Mouse (Mus musculus) stomach, embryonic 14.5 days (tissue): Measurements from ENCODE around the gene Pex16. TPM values are rescaled to one million over a fixed set of nuclear protein-coding genes. Genes with fewer than 3 reads are reported as not detected.

Source experiments
- ATAC-seq: fragments of 200-750 bp; cut with Nextera tagmentation; 2 replicates; pipeline ENCODE4 v1.8.0; 2017; ENCODE audit warnings: low read depth, moderate TSS enrichment; ENCODE audit not compliant: insufficient number of reproducible peaks, insufficient read depth, low FRiP score
- H3K27ac ChIP-seq: fragments of 300-500 bp; sonication (generic); 2 replicates; pipeline ENCODE4 v1.5.1; 2014; ENCODE audit warnings: mild to moderate bottlenecking, low read length, moderate library complexity, mixed read lengths
- H3K27me3 ChIP-seq: fragments of 300-500 bp; sonication (generic); 2 replicates; pipeline ENCODE4 v1.6.1; 2014; ENCODE audit warnings: low read length, control low read depth, mixed read lengths; ENCODE audit not compliant: control insufficient read depth, insufficient read depth
- H3K36me3 ChIP-seq: fragments of 300-500 bp; sonication (generic); 2 replicates; pipeline ENCODE4 v1.6.1; 2014; ENCODE audit warnings: mild to moderate bottlenecking, control low read depth, low read length, moderate library complexity, mixed read lengths; ENCODE audit not compliant: control insufficient read depth, insufficient read depth
- H3K4me1 ChIP-seq: fragments of 300-500 bp; sonication (generic); 2 replicates; pipeline ENCODE4 v1.6.1; 2014; ENCODE audit warnings: low read length, control low read depth, mixed read lengths; ENCODE audit not compliant: control insufficient read depth, insufficient read depth
- H3K4me2 ChIP-seq: fragments of 300-500 bp; sonication (generic); replicated peaks from 2 replicates; pipeline ENCODE4 v1.6.1; 2014; ENCODE audit warnings: low read depth, low read length, control low read depth
- H3K4me3 ChIP-seq: fragments of 300-500 bp; sonication (generic); 2 replicates; pipeline ENCODE4 v1.5.1; 2014; ENCODE audit warnings: low read depth, low read length, control low read depth
- H3K9ac ChIP-seq: fragments of 300-500 bp; sonication (generic); replicated peaks from 2 replicates; pipeline ENCODE4 v1.6.1; 2014; ENCODE audit warnings: low read depth, mild to moderate bottlenecking, control low read depth, low read length, moderate library complexity, mixed read lengths
- H3K9me3 ChIP-seq: fragments of 300-500 bp; sonication (generic); 2 replicates; pipeline ENCODE4 v1.6.1; 2016; ENCODE audit warnings: low read depth, low read length, control low read depth; ENCODE audit not compliant: control insufficient read depth
- WGBS: fragments of 180-500 bp; shearing (Covaris S2); extraction: QIAGEN DNeasy Blood & Tissue Kit; methylation state at CpG from one replicate; pipeline ENCODE4 v1.1.7; 2014; 5-methylcytosine and 5-hydroxymethylcytosine counted together
- polyA plus RNA-seq: library from polyadenylated mRNA; unstranded; fragments of >200 nt; fragmentation: Nextera tagmentation; extraction: Ambion mirVana; gene quantifications from 2 replicates; pipeline ENCODE4 v1.2.1, GENCODE M21; 2014

Pex16 gene
- polyA plus RNA-seq, 1 experiment from 2014 or later: 23.2 TPM

DNA sequence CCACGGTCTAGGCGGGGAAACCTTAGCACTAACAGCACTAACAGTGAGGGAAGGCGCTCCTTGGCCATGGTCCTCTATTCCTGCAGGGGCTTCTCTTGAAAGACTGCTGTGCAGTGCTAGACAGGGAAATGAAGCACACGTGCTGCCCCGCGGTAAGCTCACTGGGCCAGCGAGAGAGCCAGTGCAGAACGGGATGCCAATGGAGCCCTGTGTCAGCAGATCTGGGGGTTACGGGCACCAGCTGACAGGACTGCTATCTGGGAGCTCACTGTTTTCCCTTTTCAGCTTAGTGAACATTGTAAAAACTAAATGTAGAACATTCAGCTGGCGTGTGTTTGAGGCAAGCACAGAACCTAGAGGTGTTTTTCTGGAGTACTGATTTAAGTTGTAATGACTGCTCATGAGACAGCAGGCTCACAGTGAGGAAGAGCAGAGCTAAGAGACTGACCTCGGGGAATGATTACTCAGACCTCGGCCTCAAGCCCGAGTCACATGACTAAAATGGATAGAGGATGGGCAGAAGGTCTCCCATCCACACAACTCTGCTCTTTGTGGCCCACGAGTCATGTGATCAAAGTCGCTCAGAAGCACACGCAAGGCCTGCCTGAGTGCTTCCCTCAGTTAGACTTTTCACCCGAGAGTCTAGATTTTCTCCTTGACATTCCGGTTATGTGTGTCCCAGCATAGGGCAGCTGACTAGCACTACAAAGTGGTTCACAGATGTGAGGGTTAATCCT lies 34.0 kb downstream of the Pex16 start:
- peaks cover 68% of the 10 kb centered on the region for H3K36me3 ChIP-seq
- 86% methylated on average over 18 of the region's 18 CpGs for WGBS
- H3K9ac ChIP-seq: no peak overlapping the region
- H3K27me3 ChIP-seq: no peaks in the 10 kb centered on the region
- no peaks in the 10 kb centered on the region for H3K4me1 ChIP-seq
- ATAC-seq: no peak
- no peak overlapping the region for H3K27ac ChIP-seq
- H3K4me2 ChIP-seq: no peak overlapping the region
- H3K4me3 ChIP-seq: no peak overlapping the region
- H3K9me3 ChIP-seq: no peaks in the 10 kb centered on the region

- ATAC-seq: no peak
- Histone ChIP-seq H3K4me2 (no peak overlapping the region), H3K27ac (no peak overlapping the region), H3K4me1 (no peaks in the 10 kb centered on the region), H3K9me3 (no peaks in the 10 kb centered on the region), H3K36me3 (peaks cover 83% of the 10 kb centered on the region), H3K9ac (no peak overlapping the region), H3K4me3 (no peak overlapping the region), H3K27me3 (no peaks in the 10 kb centered on the region)
- 91% methylated on average over 10 of the region's 10 CpGs for WGBS
Observed at GRCm38 (mm10) chr2:92411705-92412104, 37.2 kb downstream of the Pex16 start.

DNA sequence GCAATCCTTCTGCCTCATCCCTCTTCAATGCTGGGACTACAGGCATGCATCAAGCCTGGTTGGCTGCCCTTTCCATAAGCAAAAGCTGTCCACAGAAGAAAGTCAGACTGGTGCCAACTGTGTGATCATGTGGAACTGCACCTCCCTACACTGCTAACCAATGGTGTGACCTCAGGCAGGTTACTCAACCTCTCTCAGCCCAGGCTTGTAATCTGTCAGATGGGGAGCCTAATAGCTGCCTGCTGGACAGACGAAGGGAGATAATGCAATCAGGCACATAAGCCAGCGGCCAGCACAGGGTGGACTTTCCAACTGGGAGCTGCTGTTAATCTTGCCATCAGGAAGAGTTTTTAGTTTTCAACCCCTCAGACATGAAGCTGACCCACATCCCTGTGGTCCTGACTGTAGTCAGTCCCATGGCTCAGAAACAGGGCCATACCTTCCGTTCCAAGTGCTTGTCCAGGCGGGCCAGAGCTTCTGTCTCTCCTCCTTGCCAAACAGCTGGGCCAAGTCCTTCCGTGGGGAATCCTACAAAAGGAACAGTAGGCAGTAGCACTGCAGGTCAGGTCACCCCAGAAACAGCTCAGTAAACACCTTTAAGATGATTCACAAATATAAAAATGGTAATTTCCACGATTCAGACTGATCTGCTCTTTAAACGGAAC lies 47.4 kb downstream of the Pex16 start:
- Histone ChIP-seq H3K9ac (no peak overlapping the region), H3K9me3 (no peaks in the 10 kb centered on the region), H3K27ac (no peak overlapping the region), H3K4me3 (no peak overlapping the region), H3K27me3 (no peaks in the 10 kb centered on the region), H3K36me3 (peaks cover 39% of the 10 kb centered on the region), H3K4me1 (peaks cover 20% of the 10 kb centered on the region), H3K4me2 (no peak overlapping the region)
- WGBS: 89% methylated on average over 7 of the region's 7 CpGs
- ATAC-seq: no peak

- Histone ChIP-seq H3K4me2 (no peak overlapping the region), H3K4me3 (no peak overlapping the region), H3K27ac (no peak overlapping the region), H3K36me3 (peaks cover 34% of the 10 kb centered on the region), H3K9ac (no peak overlapping the region), H3K27me3 (no peaks in the 10 kb centered on the region), H3K9me3 (no peaks in the 10 kb centered on the region), H3K4me1 (peaks cover 24% of the 10 kb centered on the region)
- ATAC-seq: no peak
- 73% methylated on average over 10 of the region's 10 CpGs for WGBS
Observed at GRCm38 (mm10) chr2:92422388-92423135, 48.1 kb downstream of the Pex16 start.

- no peak for ATAC-seq
- Histone ChIP-seq H3K9ac (no peak overlapping the region), H3K4me1 (peaks cover 30% of the 10 kb centered on the region), H3K9me3 (no peaks in the 10 kb centered on the region), H3K27ac (no peak overlapping the region), H3K4me3 (no peak overlapping the region), H3K36me3 (peaks cover 34% of the 10 kb centered on the region), H3K27me3 (no peaks in the 10 kb centered on the region), H3K4me2 (no peak overlapping the region)
- 92% methylated on average over 9 of the region's 9 CpGs for WGBS
Observed at GRCm38 (mm10) chr2:92423156-92423555, 48.7 kb downstream of the Pex16 start.

DNA sequence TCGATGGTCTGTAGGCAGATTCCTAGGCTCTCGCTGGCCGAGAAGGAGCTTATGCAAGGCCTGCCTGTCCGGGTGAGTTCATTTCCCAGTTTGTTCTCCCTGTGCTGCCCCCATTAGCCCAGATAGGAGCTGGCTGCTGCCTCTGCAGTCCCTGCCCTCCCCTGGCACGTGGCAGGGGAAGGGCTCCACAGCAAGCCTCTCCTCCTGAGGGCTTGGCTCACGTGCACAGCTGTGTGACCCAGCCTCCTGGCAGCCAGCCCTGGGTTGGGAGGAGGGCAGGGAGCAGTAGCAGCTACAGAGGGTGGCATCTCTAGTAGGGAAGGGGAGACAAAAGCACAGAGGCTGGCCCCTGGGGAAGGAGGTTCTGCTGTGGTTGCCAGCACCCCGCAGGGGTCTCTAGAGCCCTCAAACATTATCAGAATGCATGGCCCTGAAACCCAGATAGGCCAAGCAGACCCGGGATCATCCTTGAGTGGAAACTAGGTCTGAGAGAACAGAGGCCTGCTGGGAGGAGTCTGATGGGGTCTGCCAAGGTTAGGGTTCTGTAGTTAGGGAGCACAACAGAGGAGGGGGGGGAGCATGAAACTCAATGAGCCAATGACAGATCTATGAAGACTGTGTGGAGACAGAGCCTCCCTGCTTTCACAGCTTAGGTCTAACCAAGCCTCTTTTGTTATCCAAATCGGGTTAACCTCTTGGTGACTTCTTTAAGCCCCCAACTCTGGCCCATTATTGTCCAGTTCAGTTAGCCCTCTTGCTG lies 49.4 kb downstream of the Pex16 start:
- Histone ChIP-seq H3K9me3 (no peaks in the 10 kb centered on the region), H3K36me3 (peaks cover 34% of the 10 kb centered on the region), H3K4me2 (no peak overlapping the region), H3K4me1 (peaks cover 34% of the 10 kb centered on the region), H3K4me3 (no peak overlapping the region), H3K27me3 (no peaks in the 10 kb centered on the region), H3K27ac (peak overlapping the region; percentile 90), H3K9ac (no peak overlapping the region)
- peak; percentile 47 for ATAC-seq
- 75% methylated on average over 9 of the region's 9 CpGs for WGBS

GRCm38 (mm10) chr2:92424462-92425308 lies 50.2 kb downstream of the Pex16 start:
- ATAC-seq: peak; percentile 54
- H3K36me3 ChIP-seq: peaks cover 29% of the 10 kb centered on the region
- WGBS: 55% methylated on average over 9 of the region's 9 CpGs

More at GRCm38 (mm10) chr2:92424462-92425308, 50.2 kb downstream of the Pex16 start:
- peaks cover 42% of the 10 kb centered on the region for H3K4me1 ChIP-seq
- peak overlapping the region; percentile 90 for H3K27ac ChIP-seq
- no peak overlapping the region for H3K4me3 ChIP-seq
- no peak overlapping the region for H3K4me2 ChIP-seq
- no peaks in the 10 kb centered on the region for H3K9me3 ChIP-seq
- no peak overlapping the region for H3K9ac ChIP-seq
- H3K27me3 ChIP-seq: no peaks in the 10 kb centered on the region
